Mouse (Mus musculus) kidney, postnatal 10 days (tissue): ENCODE data around the gene Pik3c2b.
"Not testable (repeated sequence)": the region's sequence is repeated elsewhere in the genome, so short reads cannot be mapped to it uniquely, and the experiment has no call there.

Source experiments
- DNase-seq: peaks from one replicate; pipeline ENCODE4 v3.0.0; 2021; ENCODE audit warnings: mixed read lengths

Pik3c2b gene

DNA sequence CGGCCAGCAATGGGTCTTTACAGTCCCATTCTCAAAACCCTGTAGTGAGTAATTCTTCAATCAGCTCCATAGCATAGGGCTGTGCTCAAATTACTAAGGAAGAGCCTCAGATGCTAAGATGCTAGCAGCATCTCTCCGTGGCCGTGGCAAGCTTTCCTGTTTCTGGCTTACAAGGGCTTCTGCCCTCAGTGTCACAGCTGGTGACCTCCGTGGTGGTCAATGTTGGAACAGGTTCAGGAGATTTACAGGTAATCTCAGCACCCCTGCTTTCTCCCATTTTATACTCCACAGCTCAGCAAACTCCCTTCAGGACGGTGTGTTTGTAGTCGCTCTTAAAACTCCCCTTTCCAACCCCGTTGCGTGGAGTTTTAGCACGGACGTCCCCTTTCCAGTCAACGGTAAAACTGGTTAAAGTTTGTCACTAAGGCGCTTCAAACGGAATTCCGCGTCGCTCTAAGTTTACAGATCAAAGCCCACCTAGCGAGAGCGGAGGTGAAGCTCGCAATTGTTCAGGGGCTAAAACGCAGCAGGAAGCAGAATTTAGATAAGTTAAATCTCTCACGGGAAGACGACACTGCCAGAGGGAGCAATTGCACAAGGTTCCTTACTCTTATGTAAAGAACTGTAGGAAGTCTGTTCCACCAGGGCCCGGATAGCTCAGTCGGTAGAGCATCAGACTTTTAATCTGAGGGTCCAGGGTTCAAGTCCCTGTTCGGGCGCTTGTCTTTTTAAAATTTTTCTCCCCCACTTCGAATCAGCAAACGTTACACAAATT, 12.0 kb upstream of the Pik3c2b start:
- DNase-seq = peak; percentile 66

GRCm38 (mm10) chr1:133034091-133034460, 11.4 kb upstream of the Pik3c2b start:
- DNase-seq = peak; percentile 65

GRCm38 (mm10) chr1:133034682-133035081, 10.8 kb upstream of the Pik3c2b start:
- DNase-seq = not testable (repeated sequence)

- DNase-seq = peak; percentile 70
Observed at GRCm38 (mm10) chr1:133039505-133039949, 5.9 kb upstream of the Pik3c2b start.

DNA sequence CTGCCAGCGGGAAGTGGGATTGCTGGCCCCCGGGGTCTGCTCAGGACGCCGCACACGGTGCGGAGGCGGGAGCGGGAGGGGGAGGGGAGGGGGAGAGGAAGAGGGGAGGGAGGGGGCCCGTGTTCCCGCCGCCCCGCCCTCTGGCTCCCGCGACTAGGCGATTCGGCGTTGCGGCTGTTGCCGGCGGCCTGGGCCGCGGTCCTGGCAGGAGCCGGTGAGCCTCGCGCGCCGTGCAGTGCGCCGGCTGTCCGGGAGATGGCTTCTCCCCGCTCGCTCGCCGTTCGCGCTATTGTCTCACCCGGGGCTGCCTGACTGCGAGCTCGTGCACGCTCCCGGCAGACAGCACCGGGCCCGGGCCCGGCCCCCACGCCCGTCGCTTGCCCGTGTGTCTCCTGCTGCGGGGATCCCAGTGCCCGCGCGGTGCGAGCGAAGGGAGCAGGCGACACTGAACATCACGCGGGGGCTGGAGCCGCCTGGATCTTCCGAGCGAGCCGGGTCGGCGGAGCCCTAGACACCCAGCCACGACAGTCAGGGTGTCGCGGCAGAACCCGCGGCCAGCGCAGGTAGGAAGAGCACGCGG, 484 bp downstream of the Pik3c2b start:
- peak; percentile 87 for DNase-seq

- DNase-seq = peak; percentile 59
Observed at GRCm38 (mm10) chr1:133046441-133046931, 1.0 kb downstream of the Pik3c2b start.

DNA sequence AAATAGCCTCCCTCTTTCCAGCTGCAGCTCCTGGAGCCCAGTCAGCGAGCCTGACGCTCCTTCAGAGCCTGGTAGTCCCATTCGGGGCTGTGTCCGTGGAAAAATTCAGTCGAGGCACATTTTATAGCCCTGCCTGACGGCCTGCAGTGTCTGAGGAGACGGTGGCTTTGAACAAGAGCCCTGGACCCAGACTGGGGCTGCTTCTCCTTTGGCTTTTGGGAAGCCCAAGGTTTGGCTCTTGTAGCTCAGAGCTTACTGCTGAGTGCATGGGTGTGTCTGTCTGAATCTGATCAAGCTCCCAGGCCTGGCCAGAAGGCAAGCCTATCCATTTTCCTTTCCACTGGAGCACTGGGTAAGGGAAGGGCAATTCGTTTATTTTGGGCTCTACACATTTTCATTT, 2.1 kb downstream of the Pik3c2b start:
- no peak for DNase-seq

- no peak for DNase-seq
Observed at GRCm38 (mm10) chr1:133048690-133049089, 3.2 kb downstream of the Pik3c2b start.

GRCm38 (mm10) chr1:133050001-133050431, 4.5 kb downstream of the Pik3c2b start:
- no peak for DNase-seq

- no peak for DNase-seq
Observed at GRCm38 (mm10) chr1:133051829-133052228, 6.4 kb downstream of the Pik3c2b start.

DNA sequence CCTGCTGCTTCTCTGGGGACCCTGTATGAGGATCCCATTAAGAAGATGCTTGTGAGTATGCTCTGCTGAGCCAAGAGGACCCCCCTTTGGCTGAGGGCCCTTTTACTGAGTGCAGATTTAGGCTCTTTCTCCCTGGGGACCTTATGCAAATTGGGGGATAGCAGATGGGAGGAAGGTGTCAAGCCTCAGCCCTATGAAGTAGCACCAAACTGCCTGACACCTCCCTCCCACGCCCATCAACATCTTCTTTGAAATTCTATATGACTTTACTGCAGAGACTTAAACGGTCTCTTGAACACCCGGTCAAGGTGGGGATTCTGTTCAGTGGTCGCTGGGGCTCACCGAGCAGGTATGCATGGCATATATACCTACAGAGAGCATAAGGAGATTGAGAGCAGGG, 7.6 kb downstream of the Pik3c2b start:
- DNase-seq = no peak

GRCm38 (mm10) chr1:133054326-133054725, 8.9 kb downstream of the Pik3c2b start:
- DNase-seq = no peak

DNA sequence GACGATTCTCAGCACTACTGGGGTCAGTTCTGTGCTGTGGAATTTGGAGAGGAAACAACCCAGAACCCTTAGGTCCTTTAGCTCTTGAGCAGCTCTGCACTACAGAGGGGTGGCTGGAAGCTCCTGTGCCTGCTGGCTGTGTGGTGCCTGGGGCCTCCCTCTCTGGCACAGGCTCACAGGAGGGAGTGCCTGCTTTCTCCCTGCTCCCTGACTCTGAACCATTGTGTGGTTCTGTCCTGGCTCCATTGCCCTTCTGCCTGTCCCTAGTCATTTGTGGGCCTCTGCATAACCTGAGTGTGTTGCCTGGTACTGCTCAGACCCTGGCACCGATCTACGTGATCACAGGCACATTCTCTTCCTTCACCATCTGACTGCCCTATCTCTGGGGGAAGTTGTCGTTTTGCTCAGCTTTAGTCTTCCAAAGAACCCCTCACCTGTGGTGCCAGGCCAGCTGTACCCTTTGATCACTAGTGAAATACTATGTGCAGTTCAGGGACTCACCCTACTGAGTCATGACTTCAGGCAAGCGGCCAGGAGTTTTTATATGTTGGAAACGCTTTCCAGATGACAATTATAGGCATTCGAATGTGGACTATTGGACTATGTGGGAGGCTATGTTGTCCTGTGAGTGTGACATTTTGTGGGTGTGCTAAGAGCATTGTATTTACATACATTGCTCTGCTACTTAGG, 12.0 kb downstream of the Pik3c2b start:
- peak; percentile 50 for DNase-seq

DNA sequence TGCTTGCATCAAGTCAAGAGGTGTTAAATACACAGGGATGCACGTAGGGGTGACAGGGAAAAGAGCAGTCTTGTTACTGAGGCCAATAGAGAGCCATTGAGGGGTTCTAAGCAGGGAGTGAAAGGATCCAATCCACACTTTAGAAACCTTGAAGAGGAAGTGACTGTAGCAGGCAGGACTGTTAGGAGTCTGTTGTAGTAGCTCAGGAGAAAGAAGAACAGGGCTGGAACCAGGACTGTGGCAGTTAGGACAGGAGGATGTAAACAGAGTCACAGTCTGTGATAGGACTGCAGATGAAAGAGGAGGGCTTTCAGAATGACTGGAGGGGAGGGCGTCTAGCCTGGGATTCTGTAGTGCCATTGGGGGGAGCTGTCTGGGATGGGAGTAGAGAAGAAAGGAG, 14.1 kb downstream of the Pik3c2b start:
- DNase-seq = no peak

- DNase-seq = no peak
Observed at GRCm38 (mm10) chr1:133060681-133061080, 15.2 kb downstream of the Pik3c2b start.

GRCm38 (mm10) chr1:133063164-133063563, 17.7 kb downstream of the Pik3c2b start:
- DNase-seq = no peak

- no peak for DNase-seq
Observed at GRCm38 (mm10) chr1:133068268-133068667, 22.8 kb downstream of the Pik3c2b start.

- no peak for DNase-seq
Observed at GRCm38 (mm10) chr1:133068669-133069274, 23.3 kb downstream of the Pik3c2b start.

- DNase-seq = no peak
Observed at GRCm38 (mm10) chr1:133069275-133070120, 24.0 kb downstream of the Pik3c2b start.

DNA sequence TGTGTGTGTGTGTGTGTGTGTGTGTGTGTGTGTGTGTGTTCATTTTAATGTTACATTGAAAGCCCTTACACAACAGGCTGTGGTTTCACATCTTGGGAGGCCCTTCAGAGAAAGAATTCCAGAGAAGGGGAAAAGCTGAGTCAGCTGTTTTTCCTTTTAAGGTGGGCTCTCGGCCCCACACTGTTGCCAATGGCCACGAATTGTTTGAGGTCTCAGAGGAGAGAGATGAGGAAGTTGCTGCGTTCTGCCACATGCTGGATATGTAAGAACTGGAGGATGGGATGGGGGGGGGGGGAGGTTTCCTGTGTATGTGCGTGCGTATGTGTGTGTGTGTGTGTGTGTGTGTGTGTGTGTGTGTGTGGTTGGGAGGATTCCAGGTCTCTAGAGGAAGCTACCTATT, 24.7 kb downstream of the Pik3c2b start:
- peak; percentile 52 for DNase-seq

DNA sequence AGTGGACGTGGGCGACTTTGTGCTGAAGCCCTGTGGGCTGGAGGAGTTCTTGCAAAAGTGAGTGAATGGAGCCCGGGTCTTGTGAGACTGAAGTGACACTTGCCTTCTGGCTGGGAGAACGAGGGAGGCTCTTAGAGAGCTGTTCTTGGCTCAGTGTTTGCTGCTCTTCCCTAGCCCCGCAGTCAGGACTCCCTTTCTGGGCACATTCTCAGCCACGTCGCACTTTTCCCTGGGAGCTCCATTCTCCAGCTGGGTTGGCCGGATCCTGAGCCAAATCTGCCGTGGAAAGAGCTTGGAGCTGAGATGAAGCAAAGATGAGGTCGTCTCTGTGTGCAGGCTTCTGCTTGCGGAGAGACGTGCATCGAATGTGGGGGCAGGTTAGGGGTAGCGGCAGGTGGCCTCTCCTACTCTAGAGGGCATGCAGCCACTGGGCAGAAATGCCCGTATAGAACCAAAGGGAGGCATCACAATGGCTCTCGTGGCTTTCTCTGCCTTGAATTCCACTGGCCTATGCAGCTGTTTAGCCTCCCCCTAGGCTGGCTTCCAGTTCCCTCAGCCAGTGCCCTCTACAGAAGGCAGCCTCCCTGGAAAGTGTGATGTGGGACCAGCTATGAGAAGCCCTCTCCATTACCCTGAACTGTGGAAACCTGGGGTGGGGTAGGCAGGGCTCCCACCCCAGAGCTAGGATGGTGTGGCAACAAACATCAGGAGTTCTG, 26.4 kb downstream of the Pik3c2b start:
- DNase-seq = peak; percentile 51
